Mouse (Mus musculus): Measurements from ENCODE around the gene Sept8. TPM values are rescaled to one million over a fixed set of nuclear protein-coding genes. Genes with fewer than 3 reads are reported as not detected.

The Sept8 gene
- polyA plus RNA-seq, 1 experiment from 2014 or later: 10.0 TPM

- no peak for TF ChIP-seq CTCF (IDR thresholded peaks at IDR 0.05; ENCODE audit: low read depth)
- Histone ChIP-seq H3K4me3 (ENCODE audit: low read depth, low read length) (no peak overlapping the region), H3K4me2 (replicated peaks; ENCODE audit: low read depth) (no peak overlapping the region), H3K9ac (ENCODE audit: low read depth, low read length) (no peak overlapping the region), H3K4me1 (replicated peaks; ENCODE audit: control insufficient read depth, insufficient read depth, low read length) (no peaks in the 10 kb centered on the region), H3K27me3 (replicated peaks; ENCODE audit: control insufficient read depth, insufficient read depth, low read length) (no peaks in the 10 kb centered on the region), H3K9me3 (ENCODE audit: control insufficient read depth) (no peaks in the 10 kb centered on the region), H3K36me3 (ENCODE audit: control insufficient read depth, insufficient read depth) (peaks cover 7% of the 10 kb centered on the region), H3K27ac (ENCODE audit: low read depth, low read length) (no peak overlapping the region)
- WGBS: 61% methylated on average over 6 of the region's 6 CpGs
- ATAC-seq: no peak
These were observed 10.1 kb downstream of the Sept8 start for GRCm38 (mm10) chr11:53529253-53529557.

GRCm38 (mm10) chr11:53530001-53530400, 10.9 kb downstream of the Sept8 start:
- no peaks in the 10 kb centered on the region for H3K4me1 ChIP-seq (replicated peaks; ENCODE audit: control insufficient read depth, insufficient read depth, low read length)
- WGBS: 86% methylated on average over 9 of the region's 9 CpGs
- ATAC-seq: no peak
- H3K36me3 ChIP-seq (ENCODE audit: control insufficient read depth, insufficient read depth): peaks cover 15% of the 10 kb centered on the region
- no peak overlapping the region for H3K9ac ChIP-seq (ENCODE audit: low read depth, low read length)
- H3K27ac ChIP-seq (ENCODE audit: low read depth, low read length): no peak overlapping the region
- no peak for TF ChIP-seq CTCF (IDR thresholded peaks at IDR 0.05; ENCODE audit: low read depth)
- H3K9me3 ChIP-seq (ENCODE audit: control insufficient read depth): no peaks in the 10 kb centered on the region
- no peaks in the 10 kb centered on the region for H3K27me3 ChIP-seq (replicated peaks; ENCODE audit: control insufficient read depth, insufficient read depth, low read length)
- H3K4me2 ChIP-seq (replicated peaks; ENCODE audit: low read depth): no peak overlapping the region
- H3K4me3 ChIP-seq (ENCODE audit: low read depth, low read length): no peak overlapping the region

- H3K9me3 ChIP-seq (ENCODE audit: control insufficient read depth): no peaks in the 10 kb centered on the region
- no peaks in the 10 kb centered on the region for H3K4me1 ChIP-seq (replicated peaks; ENCODE audit: control insufficient read depth, insufficient read depth, low read length)
- no peaks in the 10 kb centered on the region for H3K27me3 ChIP-seq (replicated peaks; ENCODE audit: control insufficient read depth, insufficient read depth, low read length)
- WGBS: 96% methylated on average over 10 of the region's 10 CpGs
- H3K4me2 ChIP-seq (replicated peaks; ENCODE audit: low read depth): no peak overlapping the region
- no peak overlapping the region for H3K27ac ChIP-seq (ENCODE audit: low read depth, low read length)
- TF ChIP-seq CTCF (IDR thresholded peaks at IDR 0.05; ENCODE audit: low read depth): no peak
- ATAC-seq: no peak
- H3K9ac ChIP-seq (ENCODE audit: low read depth, low read length): no peak overlapping the region
- H3K36me3 ChIP-seq (ENCODE audit: control insufficient read depth, insufficient read depth): peaks cover 31% of the 10 kb centered on the region
- H3K4me3 ChIP-seq (ENCODE audit: low read depth, low read length): no peak overlapping the region
These were observed 12.6 kb downstream of the Sept8 start for GRCm38 (mm10) chr11:53531578-53532230.

- H3K4me2 ChIP-seq (replicated peaks; ENCODE audit: low read depth): no peak overlapping the region
- no peaks in the 10 kb centered on the region for H3K27me3 ChIP-seq (replicated peaks; ENCODE audit: control insufficient read depth, insufficient read depth, low read length)
- no peaks in the 10 kb centered on the region for H3K4me1 ChIP-seq (replicated peaks; ENCODE audit: control insufficient read depth, insufficient read depth, low read length)
- H3K9me3 ChIP-seq (ENCODE audit: control insufficient read depth): no peaks in the 10 kb centered on the region
- 94% methylated on average over 1 of the region's 1 CpGs for WGBS
- no peak for TF ChIP-seq CTCF (IDR thresholded peaks at IDR 0.05; ENCODE audit: low read depth)
- H3K27ac ChIP-seq (ENCODE audit: low read depth, low read length): no peak overlapping the region
- no peak for ATAC-seq
- H3K9ac ChIP-seq (ENCODE audit: low read depth, low read length): no peak overlapping the region
- no peak overlapping the region for H3K4me3 ChIP-seq (ENCODE audit: low read depth, low read length)
- H3K36me3 ChIP-seq (ENCODE audit: control insufficient read depth, insufficient read depth): peaks cover 36% of the 10 kb centered on the region
These were observed 13.2 kb downstream of the Sept8 start for GRCm38 (mm10) chr11:53532231-53532620.

- Histone ChIP-seq H3K9me3 (ENCODE audit: control insufficient read depth) (no peaks in the 10 kb centered on the region), H3K4me2 (replicated peaks; ENCODE audit: low read depth) (no peak overlapping the region), H3K36me3 (ENCODE audit: control insufficient read depth, insufficient read depth) (peaks cover 69% of the 10 kb centered on the region), H3K9ac (ENCODE audit: low read depth, low read length) (no peak overlapping the region), H3K4me1 (replicated peaks; ENCODE audit: control insufficient read depth, insufficient read depth, low read length) (no peaks in the 10 kb centered on the region), H3K27ac (ENCODE audit: low read depth, low read length) (no peak overlapping the region), H3K27me3 (replicated peaks; ENCODE audit: control insufficient read depth, insufficient read depth, low read length) (no peaks in the 10 kb centered on the region), H3K4me3 (ENCODE audit: low read depth, low read length) (no peak overlapping the region)
- WGBS: 77% methylated on average over 15 of the region's 15 CpGs
- no peak for TF ChIP-seq CTCF (IDR thresholded peaks at IDR 0.05; ENCODE audit: low read depth)
- ATAC-seq: no peak
These were observed 20.0 kb downstream of the Sept8 start for GRCm38 (mm10) chr11:53539002-53539491.

- TF ChIP-seq CTCF (IDR thresholded peaks at IDR 0.05; ENCODE audit: low read depth): no peak
- Histone ChIP-seq H3K27ac (ENCODE audit: low read depth, low read length) (no peak overlapping the region), H3K4me3 (ENCODE audit: low read depth, low read length) (no peak overlapping the region), H3K4me1 (replicated peaks; ENCODE audit: control insufficient read depth, insufficient read depth, low read length) (no peaks in the 10 kb centered on the region), H3K9me3 (ENCODE audit: control insufficient read depth) (no peaks in the 10 kb centered on the region), H3K27me3 (replicated peaks; ENCODE audit: control insufficient read depth, insufficient read depth, low read length) (no peaks in the 10 kb centered on the region), H3K4me2 (replicated peaks; ENCODE audit: low read depth) (no peak overlapping the region), H3K36me3 (ENCODE audit: control insufficient read depth, insufficient read depth) (peaks cover 56% of the 10 kb centered on the region), H3K9ac (ENCODE audit: low read depth, low read length) (no peak overlapping the region)
- WGBS: 89% methylated on average over 3 of the region's 3 CpGs
- no peak for ATAC-seq
These were observed 21.3 kb downstream of the Sept8 start for GRCm38 (mm10) chr11:53540394-53540793.

GRCm38 (mm10) chr11:53541222-53541621, 22.2 kb downstream of the Sept8 start:
- Histone ChIP-seq H3K4me3 (ENCODE audit: low read depth, low read length) (no peak overlapping the region), H3K4me1 (replicated peaks; ENCODE audit: control insufficient read depth, insufficient read depth, low read length) (no peaks in the 10 kb centered on the region), H3K9me3 (ENCODE audit: control insufficient read depth) (no peaks in the 10 kb centered on the region), H3K27ac (ENCODE audit: low read depth, low read length) (no peak overlapping the region), H3K36me3 (ENCODE audit: control insufficient read depth, insufficient read depth) (peaks cover 49% of the 10 kb centered on the region), H3K9ac (ENCODE audit: low read depth, low read length) (no peak overlapping the region), H3K4me2 (replicated peaks; ENCODE audit: low read depth) (no peak overlapping the region), H3K27me3 (replicated peaks; ENCODE audit: control insufficient read depth, insufficient read depth, low read length) (no peaks in the 10 kb centered on the region)
- no peak for ATAC-seq
- 83% methylated on average over 11 of the region's 11 CpGs for WGBS
- peak; percentile 28 for TF ChIP-seq CTCF (IDR thresholded peaks at IDR 0.05; ENCODE audit: low read depth)

Data from intestine, postnatal 0 days (tissue).